Mouse (Mus musculus) thymus, adult 2 months (tissue): Measurements from ENCODE around the gene Sycp1. TPM values are rescaled to one million over a fixed set of nuclear protein-coding genes. Genes with fewer than 3 reads are reported as not detected.

ENCODE experiments used
- DNase-seq: peaks from one replicate; pipeline ENCODE4 v3.0.0; 2021
- H3K27ac ChIP-seq: fragments of 200-500 bp; 2 replicates; pipeline ENCODE4 v1.5.1; 2012; ENCODE audit warnings: low read length, control low read depth; ENCODE audit not compliant: control insufficient read depth, insufficient read depth
- H3K27me3 ChIP-seq: fragments of 200-500 bp; 2 replicates; pipeline ENCODE4 v1.6.1; 2012; ENCODE audit warnings: mild to moderate bottlenecking, low read length, moderate library complexity, mixed read lengths; ENCODE audit not compliant: control insufficient read depth, insufficient read depth
- H3K36me3 ChIP-seq: fragments of 200-500 bp; 2 replicates; pipeline ENCODE4 v1.6.1; 2012; ENCODE audit warnings: mild to moderate bottlenecking, low read length, moderate library complexity; ENCODE audit not compliant: control insufficient read depth, insufficient read depth
- H3K4me1 ChIP-seq: fragments of 200-500 bp; replicated peaks from 2 replicates; pipeline ENCODE4 v1.6.1; 2012; ENCODE audit warnings: low read length; ENCODE audit not compliant: control insufficient read depth, insufficient read depth
- H3K4me3 ChIP-seq: fragments of 200-500 bp; 2 replicates; pipeline ENCODE4 v1.5.1; 2012; ENCODE audit warnings: mild to moderate bottlenecking, low read length, control low read depth, moderate library complexity; ENCODE audit not compliant: control insufficient read depth, insufficient read depth
- CTCF ChIP-seq: fragments of 200-500 bp; IDR thresholded peaks from 2 replicates; pipeline ENCODE4 v1.5.1; 2012; ENCODE audit warnings: mild to moderate bottlenecking, control low read depth, low read length, moderate library complexity, borderline replicate concordance; ENCODE audit not compliant: control insufficient read depth, poor library complexity, insufficient read depth; ENCODE audit errors: extremely low read depth
- POLR2A ChIP-seq: fragments of 200-500 bp; IDR thresholded peaks from 2 replicates; pipeline ENCODE4 v1.6.1; 2012; ENCODE audit warnings: mild to moderate bottlenecking, low read length, control low read depth, moderate library complexity; ENCODE audit not compliant: control insufficient read depth, poor library complexity, insufficient read depth; ENCODE audit errors: extremely low read depth
- WGBS: fragments of 180-500 bp; shearing (Covaris S2); methylation state at CpG from one replicate; pipeline ENCODE4 v1.1.7; 2018; 5-methylcytosine and 5-hydroxymethylcytosine counted together
- polyA plus RNA-seq: library from polyadenylated mRNA; depleted of rRNA; stranded (reverse); fragments of >200 nt; gene quantifications from 2 replicates; pipeline ENCODE4 v1.2.3, GENCODE M21; 2012

Sycp1 gene
- polyA plus RNA-seq, 1 experiment, result not detected

GRCm38 (mm10) chr3:102964033-102964432, 28.1 kb upstream of the Sycp1 start, which contains the start of gene Nr1h5:
TSS of gene Nr1h5 (minus strand) at chr3:102964133.
- H3K4me1 ChIP-seq, result no peaks in the 10 kb centered on the region
- H3K4me3 ChIP-seq, result no peak within 1 kb of the TSS
- no peak within 1 kb of the TSS for H3K27ac ChIP-seq
- H3K36me3 ChIP-seq, result no peaks in the 10 kb centered on the region
- no peaks in the 10 kb centered on the region for H3K27me3 ChIP-seq
- TF ChIP-seq CTCF (no peak), POLR2A (no peak)
- DNase-seq, result no peak
- 82% methylated on average over 3 of the region's 3 CpGs for WGBS

- H3K27me3 ChIP-seq, result no peaks in the 10 kb centered on the region
- no peak overlapping the region for H3K27ac ChIP-seq
- TF ChIP-seq POLR2A, result no peak
- no peak for TF ChIP-seq CTCF
- no peak overlapping the region for H3K4me3 ChIP-seq
- no peak for DNase-seq
- no peaks in the 10 kb centered on the region for H3K4me1 ChIP-seq
- WGBS, result 86% methylated on average over 3 of the region's 3 CpGs
- no peaks in the 10 kb centered on the region for H3K36me3 ChIP-seq
Measured at GRCm38 (mm10) chr3:102955596-102955995, 19.7 kb upstream of the Sycp1 start.

- H3K4me1 ChIP-seq, result no peaks in the 10 kb centered on the region
- no peaks in the 10 kb centered on the region for H3K36me3 ChIP-seq
- TF ChIP-seq POLR2A, result no peak
- TF ChIP-seq CTCF, result no peak
- H3K4me3 ChIP-seq, result no peak overlapping the region
- H3K27ac ChIP-seq, result no peak overlapping the region
- no peaks in the 10 kb centered on the region for H3K27me3 ChIP-seq
- DNase-seq, result no peak
- 90% methylated on average over 3 of the region's 3 CpGs for WGBS
Measured at GRCm38 (mm10) chr3:102955143-102955542, 19.2 kb upstream of the Sycp1 start.

- no peak for DNase-seq
- no peak for TF ChIP-seq CTCF
- no peak for TF ChIP-seq POLR2A
- WGBS, result 95% methylated on average over 12 of the region's 12 CpGs
Measured at GRCm38 (mm10) chr3:102954476-102954875, 18.6 kb upstream of the Sycp1 start.

GRCm38 (mm10) chr3:102946861-102947260, 11.0 kb upstream of the Sycp1 start:
- DNase-seq, result no peak
- Histone ChIP-seq H3K36me3 (no peaks in the 10 kb centered on the region), H3K4me1 (no peaks in the 10 kb centered on the region), H3K27ac (no peak overlapping the region), H3K27me3 (no peaks in the 10 kb centered on the region; the same call in 1 of the 2 replicates), H3K4me3 (no peak overlapping the region)
- TF ChIP-seq POLR2A, result no peak
- no peak for TF ChIP-seq CTCF
- WGBS, result 66% methylated on average over 5 of the region's 5 CpGs

More at GRCm38 (mm10) chr3:102954476-102954875, 18.6 kb upstream of the Sycp1 start:
- H3K27ac ChIP-seq, result no peak overlapping the region
- no peaks in the 10 kb centered on the region for H3K36me3 ChIP-seq
- no peaks in the 10 kb centered on the region for H3K27me3 ChIP-seq
- no peak overlapping the region for H3K4me3 ChIP-seq
- no peaks in the 10 kb centered on the region for H3K4me1 ChIP-seq

- Histone ChIP-seq H3K27me3 (no peaks in the 10 kb centered on the region; the same call in 1 of the 2 replicates), H3K27ac (no peak overlapping the region), H3K4me3 (no peak overlapping the region), H3K4me1 (no peaks in the 10 kb centered on the region), H3K36me3 (no peaks in the 10 kb centered on the region)
- 89% methylated on average over 3 of the region's 3 CpGs for WGBS
- TF ChIP-seq POLR2A, result no peak
- no peak for TF ChIP-seq CTCF
- no peak for DNase-seq
Measured at GRCm38 (mm10) chr3:102946312-102946711, 10.4 kb upstream of the Sycp1 start.

- H3K4me3 ChIP-seq, result no peak overlapping the region
- no peak overlapping the region for H3K27ac ChIP-seq
- H3K27me3 ChIP-seq, result no peaks in the 10 kb centered on the region
- TF ChIP-seq CTCF (no peak), POLR2A (no peak)
- DNase-seq, result no peak
- WGBS, result 93% methylated on average over 1 of the region's 1 CpGs
- no peaks in the 10 kb centered on the region for H3K36me3 ChIP-seq
- H3K4me1 ChIP-seq, result no peaks in the 10 kb centered on the region
Measured at GRCm38 (mm10) chr3:102938100-102938499, 2.2 kb upstream of the Sycp1 start.
